Mouse (Mus musculus): Measurements from ENCODE around the gene Cnst.

Cnst gene

GRCm38 (mm10) chr1:179545768-179546550 lies at the start of gene Cnst, which contains the start of gene Tfb2m:
Cnst (plus strand) TSS chr1:179546370.
Tfb2m (minus strand) TSS chr1:179546267.
- DNase-seq: peak; percentile 99

GRCm38 (mm10) chr1:179499257-179499656 lies 46.9 kb upstream of the Cnst start:
- no peak for DNase-seq

DNA sequence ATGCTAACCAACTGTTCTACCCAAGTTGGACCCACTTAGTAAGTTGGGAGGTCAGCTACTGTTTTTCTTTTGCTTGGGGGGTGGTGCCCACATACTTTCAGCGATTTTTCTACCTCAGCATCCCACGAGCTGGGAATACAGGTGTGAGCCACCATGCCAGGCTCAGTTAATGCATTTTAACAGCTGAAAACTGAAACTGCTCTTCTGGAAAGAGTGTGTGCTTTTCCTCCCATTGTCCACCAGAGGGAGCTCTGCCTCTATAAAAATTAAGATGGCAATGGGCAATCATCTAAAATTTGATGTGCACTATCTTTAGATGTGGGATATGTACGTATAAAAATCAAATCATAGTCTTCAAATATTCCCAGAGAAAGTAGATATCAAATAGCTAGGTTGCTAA lies 43.6 kb upstream of the Cnst start:
- peak; percentile 14 for DNase-seq

GRCm38 (mm10) chr1:179506530-179507315 lies 39.4 kb upstream of the Cnst start:
- peak; percentile 30 for DNase-seq

DNA sequence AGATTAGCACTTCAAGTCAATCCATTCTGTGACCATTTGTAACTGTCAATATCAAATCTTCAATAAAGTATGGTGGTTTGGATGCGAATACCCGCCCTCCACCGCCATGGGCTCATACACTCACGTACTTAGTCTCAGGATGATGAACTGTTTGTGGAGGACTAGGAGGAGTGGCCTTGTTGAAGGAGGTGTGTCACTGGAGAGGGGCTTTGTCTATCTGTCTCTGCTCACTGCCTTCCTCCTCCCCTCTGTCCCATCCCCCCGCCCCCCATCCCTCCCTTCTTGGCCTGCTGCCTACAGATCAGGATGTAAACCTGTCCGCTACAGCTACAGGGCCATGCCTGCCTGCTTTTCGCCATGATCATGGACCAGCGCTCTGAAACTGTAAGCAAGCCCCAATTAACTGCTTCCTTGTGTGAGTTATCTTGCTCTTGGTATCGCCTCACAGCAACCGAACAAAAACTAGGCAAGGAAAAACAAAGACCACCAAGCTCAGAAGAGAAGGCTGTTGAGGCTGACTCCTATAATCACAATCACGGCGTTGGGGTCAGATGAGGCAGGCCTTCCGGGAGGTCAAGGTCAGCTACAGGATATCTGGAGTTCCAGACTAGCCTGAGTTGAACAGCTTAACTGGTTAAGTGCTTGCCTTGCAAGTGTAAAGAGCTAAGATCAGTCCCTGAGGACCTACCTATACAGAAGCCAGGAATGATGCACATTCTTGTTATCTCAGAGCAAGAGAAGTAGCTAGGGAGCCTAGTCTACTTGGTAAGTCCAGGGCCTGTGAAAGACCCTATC lies 35.4 kb upstream of the Cnst start:
- DNase-seq: no peak

DNA sequence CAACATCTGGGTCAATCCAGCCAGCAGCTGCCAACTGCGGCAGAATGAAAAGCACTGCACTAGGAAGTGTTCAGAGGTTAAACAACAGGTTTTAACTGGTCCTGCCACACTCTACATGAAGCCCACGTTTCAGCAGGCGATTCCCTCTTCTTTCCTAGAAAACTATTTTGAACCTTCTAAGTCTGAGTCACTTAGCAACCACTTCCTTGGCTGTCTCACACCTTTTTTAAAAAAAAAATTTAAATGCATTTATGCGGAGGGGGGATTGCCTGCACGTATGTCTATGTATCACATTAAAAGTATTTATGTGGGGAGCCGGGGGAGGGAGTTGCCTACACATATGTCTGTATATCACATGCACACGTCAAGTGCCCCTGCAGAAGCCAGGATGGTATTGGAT lies 34.3 kb upstream of the Cnst start:
- no peak for DNase-seq

DNA sequence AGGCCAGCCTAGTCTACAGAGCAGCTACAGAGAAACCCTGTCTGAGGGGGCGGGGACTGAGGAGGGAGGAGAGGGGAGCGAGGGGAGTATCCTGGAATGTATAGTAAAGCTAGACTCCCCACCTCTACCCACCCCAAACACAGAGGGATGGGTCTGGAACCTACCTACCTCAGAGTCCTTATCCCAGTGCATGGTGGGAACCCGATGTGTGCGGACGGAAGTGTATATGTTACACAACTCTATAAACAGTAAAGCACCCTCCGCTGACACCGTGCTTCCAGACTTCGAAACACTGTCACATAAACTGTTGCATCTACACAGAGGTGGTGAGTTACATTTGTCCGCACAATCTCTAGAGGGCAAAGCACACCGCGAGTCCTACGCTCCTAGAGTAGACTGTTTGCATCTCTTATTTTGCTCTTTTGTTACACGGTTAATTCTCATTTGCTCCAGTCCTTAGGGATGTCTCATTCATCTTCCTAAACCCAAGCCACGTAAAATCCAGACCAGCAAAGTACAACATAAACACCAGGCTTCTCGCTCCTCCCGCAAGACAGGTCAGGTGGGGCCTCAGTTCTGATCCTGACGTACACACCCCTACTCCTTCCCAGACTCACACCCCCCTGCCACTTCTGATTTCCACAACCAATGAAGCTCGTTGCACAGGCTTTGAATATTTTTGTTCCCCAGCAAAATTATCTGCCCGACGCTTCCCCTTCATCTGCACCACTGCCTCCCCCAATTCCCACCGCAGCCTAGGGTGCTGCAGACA lies 29.0 kb upstream of the Cnst start:
- DNase-seq: peak; percentile 18

DNA sequence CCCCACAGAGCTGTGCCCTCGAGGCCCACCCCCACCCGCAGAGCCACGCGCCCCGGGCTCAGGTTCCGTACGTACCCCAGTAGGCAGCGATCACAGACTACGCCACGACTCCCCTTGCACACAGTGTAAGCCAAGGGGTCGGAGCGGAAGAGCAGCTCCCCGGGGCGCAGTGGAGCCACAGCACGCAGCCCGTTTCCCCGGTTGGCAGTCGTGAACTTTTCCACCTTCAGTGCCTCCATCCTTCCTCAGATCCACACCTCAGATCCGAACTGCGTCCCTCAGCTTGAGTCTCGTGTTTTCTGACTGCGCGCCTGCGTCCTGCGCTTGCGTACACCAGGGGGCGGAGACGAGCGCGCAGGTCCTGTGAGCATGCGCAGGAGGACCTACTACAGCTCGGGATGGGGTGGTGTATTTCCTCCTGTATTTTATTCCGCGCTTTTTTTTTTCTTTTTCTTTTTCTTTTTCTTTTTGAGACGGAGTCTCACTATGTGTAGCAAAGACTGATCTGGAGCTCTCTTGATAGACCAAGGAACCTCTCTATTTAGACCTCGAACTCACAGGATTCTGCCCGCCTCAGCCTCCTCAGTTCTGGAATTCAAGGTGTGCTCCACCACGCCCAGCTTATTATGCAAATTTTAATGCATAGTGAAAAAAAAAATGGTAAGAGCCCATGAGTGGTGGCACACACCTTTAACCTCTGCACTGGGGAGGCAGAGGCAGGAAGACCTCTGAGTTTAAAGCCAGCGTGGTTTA lies 28.3 kb upstream of the Cnst start, which contains the start of gene Smyd3:
Gene Smyd3 (minus strand): TSS at position 329 of the 753 bp plus-strand sequence.
- peak; percentile 88 for DNase-seq

- no peak for DNase-seq
These were observed 26.3 kb upstream of the Cnst start for GRCm38 (mm10) chr1:179519901-179520300.

GRCm38 (mm10) chr1:179539054-179539453 lies 7.1 kb upstream of the Cnst start:
- no peak for DNase-seq

GRCm38 (mm10) chr1:179539887-179540286 lies 6.3 kb upstream of the Cnst start:
- no peak for DNase-seq

GRCm38 (mm10) chr1:179541502-179541901 lies 4.7 kb upstream of the Cnst start:
- no peak for DNase-seq

- no peak for DNase-seq
These were observed 364 bp downstream of the Cnst start for GRCm38 (mm10) chr1:179546551-179546917.

DNA sequence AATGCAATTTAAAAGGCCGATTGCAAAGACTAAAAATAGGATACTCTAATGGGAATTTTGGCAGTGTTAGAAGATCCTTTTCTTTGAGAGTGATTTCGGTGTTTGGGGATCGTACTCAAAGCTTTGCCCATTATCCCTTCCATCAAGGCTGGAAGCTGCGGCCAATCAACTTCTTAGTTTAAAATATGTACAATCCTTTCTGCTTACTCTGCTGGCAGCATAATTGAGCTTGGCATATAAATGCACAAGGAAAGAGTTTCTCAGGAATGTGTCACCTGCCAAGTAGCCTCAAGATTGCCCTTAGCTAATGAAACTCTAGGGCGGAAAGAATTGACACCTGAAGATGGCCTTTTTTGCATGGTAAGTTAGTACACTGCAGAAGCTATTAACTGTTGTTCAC lies 1.0 kb downstream of the Cnst start:
- DNase-seq: peak; percentile 52

DNA sequence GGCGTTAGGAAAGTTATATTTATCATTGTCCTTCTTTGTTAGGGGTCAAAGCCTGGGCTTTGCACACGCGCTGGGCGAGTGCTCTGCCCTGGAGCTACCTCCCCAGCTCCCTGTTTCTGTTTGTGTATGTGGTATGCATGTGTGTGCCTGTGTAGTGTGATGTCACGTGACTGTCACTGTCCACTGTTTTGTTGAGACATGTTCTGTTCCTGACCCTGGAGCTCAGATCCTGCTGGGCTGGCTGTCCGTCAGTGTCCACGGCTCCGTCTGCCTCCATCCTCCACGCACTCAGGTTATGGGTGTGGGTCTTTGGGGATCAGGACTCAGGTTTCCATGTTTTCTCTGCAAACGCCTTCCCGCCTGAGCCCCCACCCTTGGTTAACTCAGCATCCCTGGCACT lies 2.0 kb downstream of the Cnst start:
- no peak for DNase-seq

- no peak for DNase-seq
These were observed 3.0 kb downstream of the Cnst start for GRCm38 (mm10) chr1:179548996-179549752.

DNA sequence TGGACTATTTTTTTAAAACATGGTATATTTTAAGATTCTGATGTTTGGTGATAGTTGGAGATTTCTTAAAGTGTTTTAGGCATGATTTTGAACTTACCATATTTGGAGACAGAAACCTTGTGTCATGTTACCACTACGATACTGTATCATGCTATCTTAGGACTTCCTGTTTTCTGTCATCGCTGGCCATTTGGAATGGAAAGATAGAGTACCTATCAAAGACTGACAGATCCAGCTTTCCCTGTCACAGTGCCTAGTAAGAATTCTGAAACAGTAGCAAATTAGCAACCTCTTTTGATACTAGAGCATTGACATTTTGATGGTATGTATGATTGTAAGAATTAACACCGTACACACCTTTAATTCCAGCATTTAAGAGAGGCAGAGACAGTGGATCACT lies 5.2 kb downstream of the Cnst start:
- no peak for DNase-seq

DNA sequence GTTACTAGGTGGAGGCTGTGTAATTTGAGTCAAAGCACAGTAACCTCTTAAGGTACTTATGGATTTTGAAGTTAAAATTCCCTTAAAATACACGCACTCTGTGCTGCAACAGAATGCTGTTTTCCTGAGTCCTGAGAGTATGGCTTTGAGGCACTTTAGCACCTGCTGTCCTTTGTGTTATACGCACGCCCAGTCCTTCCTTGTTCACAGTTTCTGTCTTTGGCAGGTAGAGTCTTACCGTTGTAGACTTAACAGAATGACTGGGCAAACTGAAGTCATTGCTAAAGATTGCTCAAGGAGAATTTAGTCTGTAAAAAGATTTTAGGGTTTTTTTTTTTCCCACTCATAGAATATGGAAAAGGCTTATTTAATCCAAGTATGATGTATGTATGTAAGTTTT lies 5.8 kb downstream of the Cnst start:
- peak; percentile 30 for DNase-seq

- DNase-seq: peak; percentile 45
These were observed 6.6 kb downstream of the Cnst start for GRCm38 (mm10) chr1:179552751-179553150.

- no peak for DNase-seq
These were observed 7.2 kb downstream of the Cnst start for GRCm38 (mm10) chr1:179553197-179553948.
